In the genomic region with DNA sequence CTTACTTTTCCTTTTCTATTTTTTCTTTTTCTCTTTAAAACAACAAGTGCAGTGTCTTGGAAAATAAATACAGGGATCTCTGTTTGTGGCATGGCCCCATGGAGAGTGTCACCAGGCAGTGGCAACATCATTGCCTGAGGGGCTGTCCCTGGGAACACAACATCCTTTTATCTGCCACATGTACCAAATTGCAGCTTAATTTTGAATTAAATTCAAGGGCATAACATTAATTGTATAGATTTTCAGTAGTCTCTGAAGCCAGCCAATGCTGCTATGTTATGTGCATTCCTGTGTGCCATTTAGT, we compare ENCODE assay signal across 11 mouse cellular contexts.
A peak's percentile ranks its signal among the peaks of the same experiment; 100 is the strongest.
DNase-seq lines count a peak whose midpoint lies in the region; ATAC-seq and TF ChIP-seq lines count a peak whose summit lies in the region.
"Had no signal": no experiment of that assay in that cellular context is flagged by ENCODE, and none has a peak within 500 bp of the region (broad histone marks: within the 10 kb centered on the region; RNA-seq: fewer than 3 reads in every experiment).

No protein-coding gene starts in this region.

- no peaks in the 10 kb centered on the region for H3K9me3 ChIP-seq in intestine, embryonic 14.5 days (ENCODE audit: control insufficient read depth, low read length)
- H3K9me3 ChIP-seq in intestine, postnatal 0 days (ENCODE audit: control insufficient read depth), result no peaks in the 10 kb centered on the region
- no peaks in the 10 kb centered on the region for H3K9me3 ChIP-seq in forebrain, embryonic 12.5 days
- H3K9me3 ChIP-seq in limb, embryonic 12.5 days, result no peaks in the 10 kb centered on the region

- no peaks in the 10 kb centered on the region for H3K27me3 ChIP-seq in intestine, embryonic 14.5 days (replicated peaks; ENCODE audit: control insufficient read depth, insufficient read depth, low read length)
- no peaks in the 10 kb centered on the region for H3K27me3 ChIP-seq in intestine, postnatal 0 days (replicated peaks; ENCODE audit: control insufficient read depth, insufficient read depth, low read length)
- H3K27me3 ChIP-seq in forebrain, embryonic 12.5 days, result no peaks in the 10 kb centered on the region
- H3K27me3 ChIP-seq in limb, embryonic 12.5 days, result 0 out of 2 replicates have a peak, but pooled peaks cover 9% of the 10 kb centered on the region

- peak overlapping the region; percentile 61 for H3K4me2 ChIP-seq in intestine, embryonic 14.5 days (ENCODE audit: low read length)
- no peak overlapping the region for H3K4me2 ChIP-seq in intestine, postnatal 0 days (replicated peaks; ENCODE audit: low read depth)
- peak overlapping the region; percentile 49 for H3K4me2 ChIP-seq in forebrain, embryonic 12.5 days
- peak overlapping the region; percentile 69 for H3K4me2 ChIP-seq in limb, embryonic 12.5 days

- no peaks in the 10 kb centered on the region for H3K36me3 ChIP-seq in intestine, embryonic 14.5 days (ENCODE audit: control insufficient read depth, insufficient read depth, low read length)
- H3K36me3 ChIP-seq in intestine, postnatal 0 days (ENCODE audit: control insufficient read depth, insufficient read depth), result no peaks in the 10 kb centered on the region
- H3K36me3 ChIP-seq in forebrain, embryonic 12.5 days (replicated peaks), result no peaks in the 10 kb centered on the region
- H3K36me3 ChIP-seq in limb, embryonic 12.5 days, result no peaks in the 10 kb centered on the region

- H3K27ac ChIP-seq in intestine, embryonic 14.5 days (ENCODE audit: low read depth), result no peak overlapping the region
- no peak overlapping the region for H3K27ac ChIP-seq in intestine, postnatal 0 days (ENCODE audit: low read depth, low read length)
- no peak overlapping the region for H3K27ac ChIP-seq in cortical plate, adult 2 months (ENCODE audit: insufficient read depth, low read length)
- no peak overlapping the region for H3K27ac ChIP-seq in forebrain, embryonic 12.5 days
- H3K27ac ChIP-seq in limb, embryonic 12.5 days, result 0 out of 2 replicates have a peak overlapping the region, but pooled peaks have one; percentile 1

- no peak for TF ChIP-seq POLR2A in cortical plate, adult 2 months (IDR thresholded peaks at IDR 0.05; ENCODE audit: extremely low read depth, insufficient read depth, low read length)

- H3K4me3 ChIP-seq in intestine, embryonic 14.5 days (ENCODE audit: low read depth, low read length), result no peak overlapping the region
- H3K4me3 ChIP-seq in intestine, postnatal 0 days (ENCODE audit: low read depth, low read length), result no peak overlapping the region
- H3K4me3 ChIP-seq in cortical plate, adult 2 months (ENCODE audit: insufficient read depth, low read length), result peak overlapping the region; percentile 45; the same call in 1 of the 2 replicates
- H3K4me3 ChIP-seq in forebrain, embryonic 12.5 days (replicated peaks), result no peak overlapping the region
- peak overlapping the region; percentile 36; the same call in 1 of the 2 replicates for H3K4me3 ChIP-seq in limb, embryonic 12.5 days (replicated peaks)

- no peak for ATAC-seq in intestine, embryonic 14.5 days (replicated peaks; ENCODE audit: low FRiP score, low TSS enrichment, low read depth)
- no peak for ATAC-seq in intestine, postnatal 0 days
- ATAC-seq in forebrain, embryonic 12.5 days (ENCODE audit: low FRiP score), result peak; percentile 22; the same call in 1 of the 2 replicates
- no peak for ATAC-seq in limb, embryonic 12.5 days (ENCODE audit: insufficient number of reproducible peaks, insufficient read depth, low FRiP score, low TSS enrichment, low read depth)

- peaks cover 6% of the 10 kb centered on the region; the same call in 1 of the 2 replicates for H3K4me1 ChIP-seq in intestine, embryonic 14.5 days (replicated peaks; ENCODE audit: control insufficient read depth, insufficient read depth, low read length)
- no peaks in the 10 kb centered on the region for H3K4me1 ChIP-seq in intestine, postnatal 0 days (replicated peaks; ENCODE audit: control insufficient read depth, insufficient read depth, low read length)
- 0 out of 2 replicates have a peak, but pooled peaks cover 2% of the 10 kb centered on the region for H3K4me1 ChIP-seq in cortical plate, adult 2 months (ENCODE audit: control insufficient read depth, insufficient read depth, low read length)
- H3K4me1 ChIP-seq in forebrain, embryonic 12.5 days, result peaks cover 18% of the 10 kb centered on the region
- peaks cover 23% of the 10 kb centered on the region for H3K4me1 ChIP-seq in limb, embryonic 12.5 days (replicated peaks)

- no peak overlapping the region for H3K9ac ChIP-seq in intestine, embryonic 14.5 days (ENCODE audit: low read length)
- H3K9ac ChIP-seq in intestine, postnatal 0 days (ENCODE audit: low read depth, low read length), result no peak overlapping the region
- no peak overlapping the region for H3K9ac ChIP-seq in forebrain, embryonic 12.5 days
- no peak overlapping the region for H3K9ac ChIP-seq in limb, embryonic 12.5 days (replicated peaks)

- no peak for TF ChIP-seq CTCF in intestine, postnatal 0 days (IDR thresholded peaks at IDR 0.05; ENCODE audit: low read depth)
- no peak for TF ChIP-seq CTCF in cortical plate, adult 2 months (IDR thresholded peaks at IDR 0.05; ENCODE audit: extremely low read depth, insufficient read depth, low read length)

- no peak for DNase-seq in intestine, embryonic 14.5 days (ENCODE audit: low spot score)
- no peak for DNase-seq in adipocyte (ENCODE audit: low spot score)
- no peak for DNase-seq in spleen, postnatal 4 days (ENCODE audit: low spot score in 2 of 2)
- DNase-seq in thymus, adult 18-20 months, result no peak
- DNase-seq: gastrocnemius, postnatal 25 days; kidney, postnatal 25 days; right cerebral cortex, postnatal 25 days had no signal

Comparison
In these comparisons a context has a peak if more than half of its experiments do, and no peak if none do; other contexts are left out.
1. H3K4me3 ChIP-seq: peak in cortical plate, adult 2 months (single experiment) and limb, embryonic 12.5 days (single experiment); none in intestine, embryonic 14.5 days (single experiment), intestine, postnatal 0 days (single experiment) and forebrain, embryonic 12.5 days (single experiment).